Mouse (Mus musculus): ENCODE measurements around the gene Arid2. TPM values are rescaled to one million over a fixed set of nuclear protein-coding genes. Genes with fewer than 3 reads are reported as not detected.
"Not testable (repeated sequence)": the region's sequence is repeated elsewhere in the genome, so short reads cannot be mapped to it uniquely, and the experiment has no call there.

Arid2 gene
- total RNA-seq, 4 experiments from 2014 or later: 28.3 to 35.3 (median 31.5) TPM

DNA sequence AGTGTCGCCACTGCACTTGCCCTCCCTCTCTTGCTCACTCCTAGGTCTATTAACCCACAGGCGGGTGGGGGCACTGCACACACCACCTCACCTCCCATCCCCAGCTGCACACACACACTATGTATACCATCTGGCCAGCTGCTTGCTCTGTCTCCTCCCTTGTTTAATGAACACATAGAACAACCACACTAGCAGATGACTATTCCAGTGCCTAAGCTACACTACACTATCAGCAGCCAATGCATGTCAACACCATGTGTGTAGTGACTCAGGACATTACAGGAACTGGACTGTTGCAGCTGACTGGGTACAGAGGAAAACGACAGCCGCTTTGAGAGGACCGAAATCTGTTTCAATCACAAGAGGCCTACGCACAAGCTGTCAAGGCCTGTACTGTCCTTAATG lies 121.4 kb downstream of the Arid2 start:
- DNase-seq (ENCODE audit: low spot score in 2 of 2): peak in 1 of 2 experiments; percentile 53

DNA sequence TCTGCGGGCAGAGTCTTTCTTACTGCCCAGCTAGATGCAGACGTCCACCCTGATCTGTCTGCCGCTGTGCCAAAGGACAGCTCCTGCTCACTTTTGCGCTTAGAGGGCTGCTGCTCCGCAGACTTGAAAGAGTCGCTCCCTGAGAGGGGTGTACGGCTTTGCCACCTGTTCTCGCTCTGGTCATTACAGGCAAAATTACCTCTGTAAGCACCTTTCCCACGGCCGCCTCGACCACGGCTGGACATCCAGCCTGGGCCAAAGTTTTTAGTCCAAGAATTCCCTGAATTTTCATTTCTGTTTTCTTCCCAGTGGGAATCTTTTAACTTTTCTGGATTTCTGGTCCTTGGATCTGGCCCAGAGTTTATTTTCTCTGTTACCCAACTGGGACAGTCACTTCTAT lies 130.8 kb downstream of the Arid2 start:
- DNase-seq (ENCODE audit: low spot score in 2 of 2): no peak

DNA sequence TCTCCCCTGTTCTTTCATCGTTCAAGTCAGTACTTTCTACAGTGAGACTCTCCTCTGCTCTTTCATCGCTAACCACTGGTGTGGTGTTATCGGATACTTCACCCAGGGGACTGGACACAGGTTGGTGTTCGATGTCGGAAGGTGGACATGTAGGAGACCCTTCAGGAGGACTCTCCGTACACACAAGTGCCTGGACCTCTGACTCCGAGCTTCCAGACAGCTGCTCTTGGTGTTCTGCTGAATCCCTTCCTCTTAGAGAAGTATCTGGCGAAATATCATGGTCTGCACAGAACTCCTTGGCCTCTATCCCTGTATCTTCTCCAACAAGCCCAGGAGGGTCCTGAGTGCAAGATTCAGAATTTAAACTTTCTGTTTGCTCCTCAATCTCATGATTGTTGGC lies 132.6 kb downstream of the Arid2 start:
- no peak for DNase-seq (ENCODE audit: low spot score in 2 of 2)

DNA sequence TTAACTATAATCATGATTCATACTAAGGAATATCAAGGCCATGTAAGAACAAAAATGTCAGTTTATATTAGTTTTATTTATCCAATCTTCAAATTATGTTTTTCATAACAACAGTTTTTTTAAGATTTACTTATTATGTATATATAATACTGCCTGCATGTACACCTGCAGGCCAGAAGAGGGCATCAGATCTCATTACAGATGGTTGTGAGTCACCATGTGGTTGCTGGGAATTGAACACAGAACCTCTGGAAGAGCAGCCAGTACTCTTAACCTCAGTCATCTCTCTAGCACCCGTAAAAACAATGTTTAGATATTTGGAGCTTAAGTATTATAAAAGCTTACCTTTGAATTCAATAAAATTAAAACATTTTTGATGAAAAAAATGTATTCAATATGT lies 146.9 kb downstream of the Arid2 start:
- DNase-seq (ENCODE audit: low spot score in 2 of 2): no peak

DNA sequence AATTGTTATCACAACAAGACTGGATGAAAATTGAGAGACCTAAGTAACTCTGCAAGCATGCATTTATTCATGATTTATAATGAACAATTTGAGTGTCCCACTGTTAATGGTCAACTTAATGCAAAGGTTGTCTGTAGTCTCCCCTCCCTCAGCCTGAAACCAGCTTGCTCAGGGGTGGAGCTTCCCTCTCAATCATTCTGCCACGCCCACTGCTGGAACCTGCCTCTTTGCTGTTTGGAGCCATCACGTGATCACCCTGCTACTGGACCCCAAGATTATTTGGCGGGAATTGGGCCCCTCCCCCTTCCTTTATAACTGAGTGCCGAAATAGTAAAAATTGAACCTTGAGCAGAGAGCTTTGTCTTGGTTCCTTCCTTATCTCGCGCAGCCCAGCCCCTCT lies 154.2 kb downstream of the Arid2 start:
- DNase-seq (ENCODE audit: low spot score in 2 of 2): not testable (repeated sequence)

DNA sequence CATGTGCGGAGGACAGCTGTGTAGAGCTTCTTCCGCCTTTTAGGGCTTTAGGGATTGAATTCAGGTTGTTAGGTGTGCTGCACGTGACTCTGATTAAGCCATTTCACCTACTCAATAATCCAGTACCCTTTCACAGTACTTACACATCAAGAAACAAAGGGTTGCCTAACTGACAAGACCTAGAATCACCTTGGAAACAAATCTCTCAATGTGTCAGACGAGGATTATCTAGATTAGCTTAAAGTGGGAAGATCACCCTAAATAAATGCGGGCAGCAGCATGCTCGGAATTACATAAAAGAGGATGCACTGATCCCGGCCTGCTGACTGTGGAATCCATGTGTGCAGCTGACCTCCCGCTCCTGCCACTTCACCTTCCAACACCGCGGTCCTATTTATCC lies 159.5 kb downstream of the Arid2 start:
- DNase-seq (ENCODE audit: low spot score in 2 of 2): no peak

DNA sequence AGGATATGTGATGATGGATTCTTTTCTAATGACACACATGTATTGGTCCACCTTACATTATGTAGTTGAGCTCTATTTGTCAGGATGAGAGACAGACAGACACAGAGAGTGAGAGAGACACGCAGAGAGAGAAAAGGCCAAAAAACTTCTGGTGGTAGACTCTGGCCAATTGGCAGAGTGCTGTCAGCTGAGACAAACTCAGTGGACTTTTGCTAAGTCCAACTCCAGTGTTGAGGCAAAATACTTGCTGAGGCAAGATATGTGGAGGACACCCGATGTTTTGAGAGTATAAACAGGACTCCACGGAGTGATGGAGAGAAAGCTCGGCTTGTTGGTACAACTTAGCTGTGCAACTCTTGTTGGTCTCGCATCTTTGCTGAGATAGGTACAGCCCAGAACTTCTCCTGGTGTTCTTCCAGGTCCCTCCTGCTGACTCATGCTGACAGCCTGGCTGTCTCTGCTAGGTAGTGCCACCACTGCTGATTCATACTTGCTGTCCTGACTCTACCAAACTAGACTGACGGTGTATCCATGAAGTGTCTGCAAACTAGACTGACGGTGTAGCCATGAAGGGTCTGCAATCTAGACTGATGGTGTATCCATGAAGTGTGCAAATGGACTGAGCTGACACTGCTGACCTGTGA lies 161.5 kb downstream of the Arid2 start:
- no peak for DNase-seq (ENCODE audit: low spot score in 2 of 2)

DNA sequence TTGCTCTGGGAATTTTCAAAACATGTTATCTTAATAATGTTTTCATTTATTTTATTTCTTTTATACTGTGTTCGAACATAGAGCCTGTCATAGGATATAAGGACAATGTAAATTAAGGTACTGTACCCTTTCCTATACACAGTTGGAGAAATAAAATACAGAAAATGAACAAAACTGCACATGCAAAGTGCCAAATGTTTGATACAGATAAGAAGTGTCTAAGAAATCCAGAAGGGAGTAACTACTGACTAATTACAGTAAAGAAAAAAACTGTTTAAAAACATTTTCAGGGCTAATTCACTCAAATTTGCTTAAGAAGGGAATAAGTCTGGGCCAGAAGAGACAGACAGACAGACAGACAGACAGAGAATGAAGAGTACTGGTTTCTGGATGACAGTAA lies 166.0 kb downstream of the Arid2 start:
- DNase-seq (ENCODE audit: low spot score in 2 of 2): no peak

Small RNA genes within 50 kb of the gene (microRNA-seq; reads per million reads assigned to microRNA genes)
- 0 reads per million in 2 experiments for gene Gm25397

Other genes with a start within 250 kb of the Arid2 start
- gene Scaf11, start 173.3 kb downstream of the Arid2 start, total RNA-seq (2022): 10 to 100 TPM; 56.2 to 60.7 (median 57.9) TPM